Mouse (Mus musculus): ENCODE data around the gene Odr4. TPM values are rescaled to one million over a fixed set of nuclear protein-coding genes. Genes with fewer than 3 reads are reported as not detected.

Gene Odr4
- total RNA-seq, 2 experiments from 2014 or later: 14.8 to 15.7 TPM

- intact Hi-C loops (cut with DNase I; ENCODE audit: low total_unique reads): no loop called here
- no peak for DNase-seq
Observed at GRCm38 (mm10) chr1:150335111-150335510, 57.8 kb downstream of the Odr4 start.

GRCm38 (mm10) chr1:150319205-150319604 lies 73.7 kb downstream of the Odr4 start, which contains the start of gene Pdc:
TSS of gene Pdc (plus strand) at chr1:150319417.
- intact Hi-C loops (cut with DNase I; ENCODE audit: low total_unique reads): no loop called here
- DNase-seq: no peak

Other genes starting within 250 kb of the Odr4 start
- under 1 TPM in 1 of 2 experiments, not detected in 1; 0.35 TPM for gene Pdc, start 73.7 kb downstream of the Odr4 start, total RNA-seq (2021)
- 10 to 100 TPM; 75.6 to 78.3 TPM for gene Tpr, start 242 bp downstream of the Odr4 start, total RNA-seq (2021)
- gene Prg4, start 73.1 kb upstream of the Odr4 start, total RNA-seq (2021): 1 to 10 TPM; 1.7 to 4.9 TPM